Mouse (Mus musculus) heart, embryonic 14.5 days (tissue): ENCODE results near the gene Prcc. TPM values are rescaled to one million over a fixed set of nuclear protein-coding genes. Genes with fewer than 3 reads are reported as not detected.
A peak's percentile ranks its signal among the peaks of the same experiment; 100 is the strongest.

Experiments
- ATAC-seq: fragments of 200-750 bp; cut with Nextera tagmentation; 2 replicates; pipeline ENCODE4 v1.8.0; 2017; ENCODE audit warnings: low read depth, moderate TSS enrichment; ENCODE audit not compliant: insufficient number of reproducible peaks, insufficient read depth, low FRiP score
- H3K27ac ChIP-seq, 2 experiments: fragments of 200-500 bp in 1 of 2; fragments of 300-500 bp in 1 of 2; sonication (generic) in 1 of 2; replicated peaks in 1 of 2; 2 replicates each; pipeline ENCODE4 v1.5.1; 2012 to 2014; ENCODE audit warnings: low read depth in 2 of 2, low read length in 2 of 2, control low read depth in 1 of 2, mild to moderate bottlenecking in 1 of 2, mixed read lengths in 1 of 2; ENCODE audit not compliant: control insufficient read depth in 1 of 2, insufficient read depth in 1 of 2
- H3K27me3 ChIP-seq: fragments of 300-500 bp; sonication (generic); 2 replicates; pipeline ENCODE4 v1.6.1; 2014; ENCODE audit warnings: mild to moderate bottlenecking, low read length, control low read depth; ENCODE audit not compliant: control insufficient read depth, insufficient read depth
- H3K36me3 ChIP-seq: fragments of 300-500 bp; sonication (generic); 2 replicates; pipeline ENCODE4 v1.6.1; 2014; ENCODE audit warnings: mild to moderate bottlenecking, control low read depth, low read length, mixed read lengths; ENCODE audit not compliant: control insufficient read depth, insufficient read depth
- H3K4me1 ChIP-seq, 2 experiments: fragments of 200-500 bp in 1 of 2; fragments of 300-500 bp in 1 of 2; sonication (generic) in 1 of 2; 2 replicates each; pipeline ENCODE4 v1.6.1; 2012 to 2014; ENCODE audit warnings: low read length in 2 of 2, control low read depth in 1 of 2, mixed read lengths in 1 of 2; ENCODE audit not compliant: control insufficient read depth in 2 of 2, insufficient read depth in 2 of 2
- H3K4me2 ChIP-seq: fragments of 300-500 bp; sonication (generic); 2 replicates; pipeline ENCODE4 v1.6.1; 2014; ENCODE audit warnings: mild to moderate bottlenecking, low read length
- H3K4me3 ChIP-seq, 2 experiments: fragments of 200-500 bp in 1 of 2; fragments of 300-500 bp in 1 of 2; sonication (generic) in 1 of 2; 2 replicates each; pipeline ENCODE4 v1.5.1; 2012 to 2014; ENCODE audit warnings: low read length in 2 of 2, mild to moderate bottlenecking in 2 of 2, control low read depth in 1 of 2, low read depth in 1 of 2, moderate library complexity in 1 of 2; ENCODE audit not compliant: control insufficient read depth in 1 of 2, insufficient read depth in 1 of 2
- H3K9ac ChIP-seq: fragments of 300-500 bp; sonication (generic); 2 replicates; pipeline ENCODE4 v1.6.1; 2014; ENCODE audit warnings: mild to moderate bottlenecking, low read length
- H3K9me3 ChIP-seq: fragments of 300-500 bp; sonication (generic); 2 replicates; pipeline ENCODE4 v1.6.1; 2016; ENCODE audit warnings: low read length, control low read depth; ENCODE audit not compliant: control insufficient read depth
- WGBS: fragments of 180-500 bp; shearing (Covaris S2); extraction: QIAGEN DNeasy Blood & Tissue Kit; methylation state at CpG from one replicate; pipeline ENCODE4 v1.1.7; 2014; 5-methylcytosine and 5-hydroxymethylcytosine counted together
- polyA plus RNA-seq: library from polyadenylated mRNA; unstranded; fragments of >200 nt; fragmentation: Nextera tagmentation; extraction: Ambion mirVana; gene quantifications from 2 replicates; pipeline ENCODE4 v1.2.1, GENCODE M21; 2014

Prcc gene
- polyA plus RNA-seq, 1 experiment from 2014 or later: 11.7 TPM

- H3K27ac ChIP-seq: peak overlapping the region; percentile 78 to 88
- peak overlapping the region; percentile 74 for H3K4me2 ChIP-seq
- peak overlapping the region; percentile 68 for H3K9ac ChIP-seq
- no peaks in the 10 kb centered on the region for H3K27me3 ChIP-seq
- no peaks in the 10 kb centered on the region for H3K9me3 ChIP-seq
- 6% methylated on average over 12 of the region's 12 CpGs for WGBS
- ATAC-seq: 0 out of 2 replicates have a peak, but pooled peaks have one; percentile 12
- H3K36me3 ChIP-seq: peaks cover 27% of the 10 kb centered on the region
- H3K4me3 ChIP-seq: peak overlapping the region; percentile 46 to 47
- H3K4me1 ChIP-seq: peaks cover 26 to 41% of the 10 kb centered on the region in 2 experiments
These were observed 25.2 kb upstream of the Prcc start for GRCm38 (mm10) chr3:87910573-87911141.

- no peak for ATAC-seq
- Histone ChIP-seq H3K4me3 (peak overlapping the region in 1 of 2 experiments; percentile 47; a peak in 2 of 4 replicates), H3K4me1 (peaks cover 26 to 41% of the 10 kb centered on the region in 2 experiments), H3K4me2 (peak overlapping the region; percentile 74), H3K9me3 (no peaks in the 10 kb centered on the region), H3K27me3 (no peaks in the 10 kb centered on the region), H3K9ac (peak overlapping the region; percentile 68), H3K27ac (peak overlapping the region; percentile 59 to 88), H3K36me3 (peaks cover 19% of the 10 kb centered on the region)
- 13% methylated on average over 4 of the region's 4 CpGs for WGBS
These were observed 24.5 kb upstream of the Prcc start for GRCm38 (mm10) chr3:87909874-87910273.

- peak overlapping the region; percentile 74 for H3K4me2 ChIP-seq
- no peaks in the 10 kb centered on the region for H3K9me3 ChIP-seq
- peak overlapping the region; percentile 68; the same call in 1 of the 2 replicates for H3K9ac ChIP-seq
- H3K4me1 ChIP-seq: peaks cover 26 to 41% of the 10 kb centered on the region in 2 experiments
- peak overlapping the region in 1 of 2 experiments; percentile 47; a peak in 1 of 4 replicates for H3K4me3 ChIP-seq
- peak overlapping the region in 1 of 2 experiments; percentile 88; a peak in 3 of 4 replicates for H3K27ac ChIP-seq
- no peak for ATAC-seq
- WGBS: 82% methylated on average over 2 of the region's 2 CpGs
- no peaks in the 10 kb centered on the region for H3K27me3 ChIP-seq
- peaks cover 14% of the 10 kb centered on the region for H3K36me3 ChIP-seq
These were observed 24.0 kb upstream of the Prcc start for GRCm38 (mm10) chr3:87909381-87909780.

- Histone ChIP-seq H3K27me3 (no peaks in the 10 kb centered on the region), H3K9ac (peak overlapping the region; percentile 99), H3K36me3 (no peaks in the 10 kb centered on the region), H3K27ac (peak overlapping the region; percentile 91 to 97), H3K4me1 (peaks cover 26 to 41% of the 10 kb centered on the region in 2 experiments), H3K4me2 (peak overlapping the region; percentile 86), H3K9me3 (no peaks in the 10 kb centered on the region), H3K4me3 (peak overlapping the region; percentile 89 to 100)
- ATAC-seq: no peak
- 5% methylated on average over 1 of the region's 1 CpGs for WGBS
These were observed 22.5 kb upstream of the Prcc start for GRCm38 (mm10) chr3:87907906-87908305.

GRCm38 (mm10) chr3:87906981-87907857, 21.8 kb upstream of the Prcc start:
- Histone ChIP-seq H3K4me1 (peaks cover 26 to 41% of the 10 kb centered on the region in 2 experiments), H3K27me3 (no peaks in the 10 kb centered on the region), H3K4me3 (peak overlapping the region; percentile 89 to 100), H3K27ac (peak overlapping the region; percentile 91 to 97), H3K4me2 (peak overlapping the region; percentile 86), H3K9ac (peak overlapping the region; percentile 99), H3K36me3 (no peaks in the 10 kb centered on the region), H3K9me3 (no peaks in the 10 kb centered on the region)
- WGBS: 0% methylated on average over 27 of the region's 27 CpGs
- no peak for ATAC-seq

- Histone ChIP-seq H3K27me3 (no peaks in the 10 kb centered on the region), H3K9ac (peak overlapping the region; percentile 99), H3K4me1 (peaks cover 26 to 41% of the 10 kb centered on the region in 2 experiments), H3K9me3 (no peaks in the 10 kb centered on the region), H3K27ac (peak overlapping the region; percentile 91 to 97), H3K4me2 (peak overlapping the region; percentile 86), H3K4me3 (peak overlapping the region; percentile 89 to 100), H3K36me3 (no peaks in the 10 kb centered on the region)
- peak; percentile 19 for ATAC-seq
- under 1% methylated on average over 40 of the region's 47 CpGs for WGBS
These were observed 21.2 kb upstream of the Prcc start for GRCm38 (mm10) chr3:87906601-87906980.

DNA sequence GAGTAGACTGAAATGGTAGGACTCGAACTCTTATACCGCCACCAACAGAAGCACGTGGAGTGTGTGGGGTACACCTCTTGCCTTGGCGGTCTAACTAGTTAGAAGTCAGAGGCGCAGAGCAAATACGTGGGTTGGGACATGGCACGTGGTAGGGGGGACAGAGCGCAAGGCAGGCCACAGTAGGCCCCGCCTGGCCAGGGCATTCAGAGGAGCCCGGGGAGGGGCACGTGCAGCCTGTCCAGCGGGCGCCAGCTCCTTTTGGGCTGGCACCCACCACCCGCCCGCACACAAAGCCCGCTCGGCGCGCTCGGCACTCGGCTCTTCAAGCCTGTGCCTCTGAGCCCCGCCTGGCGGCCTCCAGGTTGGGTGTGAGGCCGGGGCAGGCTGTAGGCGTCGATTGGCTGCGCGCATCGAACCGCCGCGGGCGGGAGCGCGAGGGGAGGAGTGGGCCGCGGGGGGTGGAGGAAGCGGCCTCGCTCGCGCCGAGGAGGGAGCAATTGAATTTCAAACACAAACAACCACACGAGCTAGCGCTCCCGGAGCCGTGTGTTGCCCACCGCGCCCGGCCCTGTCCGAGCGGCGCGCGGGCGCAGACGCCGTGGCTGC, 20.6 kb upstream of the Prcc start, which contains the start of gene Hdgf:
Gene Hdgf, plus strand, starts transcription at position 442 of the 606 bp plus-strand sequence.
- Histone ChIP-seq H3K36me3 (no peaks in the 10 kb centered on the region), H3K4me2 (peak within 1 kb of the TSS; percentile 86), H3K9me3 (no peaks in the 10 kb centered on the region), H3K27me3 (no peaks in the 10 kb centered on the region), H3K27ac (peak within 1 kb of the TSS; percentile 91 to 97), H3K9ac (peak within 1 kb of the TSS; percentile 99), H3K4me3 (peak within 1 kb of the TSS; percentile 89 to 100), H3K4me1 (peaks cover 23 to 35% of the 10 kb centered on the region in 2 experiments)
- under 1% methylated on average over 43 of the region's 57 CpGs for WGBS
- ATAC-seq: peak; percentile 94
